Mouse (Mus musculus): ENCODE measurements at regions not wholly inside any gene's neighbourhood (a gene's known extent, or its start where the extent isn't known, plus 50 kb on each side); places are given as distances from the start of the nearest gene placed in this dataset.
"Not testable (repeated sequence)": the region's sequence is repeated elsewhere in the genome, so short reads cannot be mapped to it uniquely, and the experiment has no call there.

GRCm38 (mm10) chr3:147814080-147814650, 962.0 kb downstream of the Ttll7 start:
- ATAC-seq, result no peak

DNA sequence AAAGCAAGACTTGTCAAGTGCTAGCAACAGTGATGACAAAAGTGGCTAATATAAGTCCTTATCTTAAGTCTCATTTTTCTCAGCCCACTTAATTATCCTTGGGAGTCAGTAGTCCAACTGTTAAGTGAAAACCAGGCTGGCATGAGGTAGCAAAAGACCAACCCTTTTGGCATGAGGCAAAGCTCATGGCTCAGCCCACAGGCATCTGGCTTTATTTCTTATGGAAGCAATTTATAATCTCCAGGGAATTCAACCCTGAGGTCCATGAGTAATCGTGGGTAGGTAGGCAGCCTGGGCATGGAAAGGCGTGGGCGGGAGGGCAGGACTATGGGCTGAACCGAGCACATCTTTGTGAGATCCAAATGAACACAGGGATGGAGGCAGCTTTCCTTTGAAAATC, 950.4 kb downstream of the Ttll7 start:
- ATAC-seq, result no peak

DNA sequence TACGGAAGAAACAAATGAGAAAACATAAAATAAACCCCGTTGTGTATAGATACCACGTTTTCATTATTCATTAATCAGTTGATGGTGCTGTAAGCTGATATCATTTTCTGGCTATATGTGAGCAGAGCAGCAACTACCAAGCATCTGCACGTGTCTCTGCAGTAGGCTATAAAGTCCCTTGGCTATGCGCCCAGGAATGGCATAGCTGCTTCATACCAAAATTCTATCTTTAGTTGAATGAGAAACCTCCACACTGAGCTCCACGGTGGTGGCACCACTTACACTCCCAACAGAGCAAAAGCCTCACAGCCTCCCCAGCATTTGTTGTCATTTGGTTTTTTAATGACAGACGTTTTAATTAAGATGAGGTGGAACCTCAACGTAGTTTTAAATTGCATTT, 944.4 kb downstream of the Ttll7 start:
- ATAC-seq, result no peak

DNA sequence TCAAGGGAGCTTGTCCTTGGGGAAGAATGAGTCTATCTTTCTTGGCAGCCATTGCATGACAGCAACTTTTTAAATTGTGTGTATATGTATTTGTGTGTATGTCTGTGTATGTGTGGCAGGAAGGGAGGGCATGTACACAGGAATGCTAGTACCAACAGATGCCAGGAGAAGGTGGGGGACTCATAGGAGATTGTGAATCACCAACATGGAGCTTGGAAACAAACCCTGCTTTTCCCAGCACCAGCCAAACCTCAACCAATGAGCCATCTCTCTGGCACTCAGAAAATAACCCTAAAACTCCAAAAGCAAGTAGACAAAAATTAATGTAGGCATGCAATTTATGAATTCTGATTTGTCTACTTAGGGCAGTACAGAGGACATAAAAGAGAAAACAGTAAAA, 942.9 kb downstream of the Ttll7 start:
- no peak for ATAC-seq

DNA sequence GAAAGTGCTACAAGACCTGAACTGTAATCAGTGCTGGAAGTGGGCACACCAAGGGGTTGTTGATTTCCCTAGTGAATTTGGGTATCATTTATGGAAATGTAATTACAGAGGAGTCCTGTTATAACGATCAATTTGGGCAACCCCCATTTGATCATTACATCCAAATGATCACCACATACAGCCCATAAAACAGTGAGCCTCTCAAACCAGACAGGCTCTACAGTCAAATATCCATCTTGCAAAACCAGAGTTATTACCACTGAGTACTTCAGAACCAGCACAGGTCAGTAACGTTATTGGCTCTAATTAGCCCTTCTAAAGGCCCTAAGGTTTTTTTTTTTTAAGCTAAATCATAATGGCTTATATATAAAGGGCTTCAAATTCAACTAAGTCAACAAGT, 934.4 kb downstream of the Ttll7 start:
- no peak for ATAC-seq

DNA sequence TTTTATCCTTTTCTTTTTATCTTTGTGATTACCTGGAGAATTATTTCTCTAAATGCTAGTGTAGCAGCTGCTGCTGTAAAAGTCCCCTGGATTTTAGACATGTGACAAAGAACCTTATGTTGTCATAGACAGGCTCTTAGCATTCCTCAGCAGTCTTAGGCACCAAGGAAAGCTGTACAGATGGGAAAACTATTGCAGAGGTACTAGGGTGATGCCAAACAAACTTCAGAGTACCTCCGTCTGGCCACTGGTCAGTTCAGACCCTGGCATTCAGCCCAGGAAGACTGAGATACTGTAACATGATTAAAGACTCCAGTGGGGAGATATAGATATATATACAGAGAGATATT, 898.6 kb downstream of the Ttll7 start:
- ATAC-seq, result no peak

GRCm38 (mm10) chr3:147749939-147750841, 898.0 kb downstream of the Ttll7 start:
- ATAC-seq, result no peak

DNA sequence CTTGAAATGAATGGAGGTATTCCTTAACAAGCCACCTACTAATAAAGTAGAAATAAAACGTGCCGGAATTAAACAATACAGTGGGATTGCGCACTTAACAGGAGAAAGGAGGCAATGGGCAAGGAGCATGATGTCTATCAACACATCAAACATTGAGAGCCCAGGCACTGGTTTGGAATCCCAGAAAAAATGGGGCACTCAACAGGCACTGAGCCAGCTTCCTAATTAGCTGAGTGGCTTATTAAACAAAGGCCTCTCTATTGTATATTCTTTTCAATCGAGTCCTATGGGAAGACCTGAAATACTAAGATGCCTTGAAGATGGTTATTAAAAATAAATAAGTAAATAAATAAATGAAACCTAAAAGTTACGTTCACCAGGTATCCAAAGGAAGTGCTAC, 897.3 kb downstream of the Ttll7 start:
- ATAC-seq, result no peak

DNA sequence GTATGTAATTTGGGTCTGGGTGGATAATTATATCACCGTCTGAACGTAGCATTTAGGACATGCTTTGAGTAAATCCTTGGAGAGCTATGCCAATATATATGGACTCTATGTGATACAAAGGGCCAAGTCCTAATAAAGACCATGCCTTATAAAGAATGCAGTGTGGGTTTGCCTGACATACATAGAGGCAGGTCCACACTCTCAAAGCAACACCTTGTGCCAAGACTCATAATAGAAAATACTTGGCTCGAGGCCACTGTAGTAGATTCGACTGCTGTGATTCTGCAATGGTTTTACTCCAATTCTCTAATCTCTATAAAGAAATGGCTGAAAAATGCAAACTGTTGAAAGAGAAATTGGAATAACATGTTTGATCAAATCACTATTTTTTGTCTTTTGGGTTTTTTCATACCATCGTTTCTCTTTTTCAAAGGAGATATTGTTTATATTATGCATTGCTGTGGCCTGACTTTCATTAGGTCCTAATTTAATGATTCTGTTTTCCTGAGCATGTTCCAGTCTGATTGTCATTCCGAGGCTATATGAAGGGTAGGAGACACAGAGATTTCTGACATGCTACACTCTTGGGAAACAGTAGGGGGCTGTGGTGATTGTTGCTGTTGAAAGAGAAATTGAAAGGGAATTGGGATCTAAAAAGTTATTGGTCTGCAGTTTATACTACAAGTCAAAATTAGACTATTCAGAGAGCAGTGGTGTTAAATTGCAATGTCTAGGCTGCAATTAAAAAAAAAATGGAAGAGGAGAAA, 884.7 kb downstream of the Ttll7 start:
- ATAC-seq, result no peak

DNA sequence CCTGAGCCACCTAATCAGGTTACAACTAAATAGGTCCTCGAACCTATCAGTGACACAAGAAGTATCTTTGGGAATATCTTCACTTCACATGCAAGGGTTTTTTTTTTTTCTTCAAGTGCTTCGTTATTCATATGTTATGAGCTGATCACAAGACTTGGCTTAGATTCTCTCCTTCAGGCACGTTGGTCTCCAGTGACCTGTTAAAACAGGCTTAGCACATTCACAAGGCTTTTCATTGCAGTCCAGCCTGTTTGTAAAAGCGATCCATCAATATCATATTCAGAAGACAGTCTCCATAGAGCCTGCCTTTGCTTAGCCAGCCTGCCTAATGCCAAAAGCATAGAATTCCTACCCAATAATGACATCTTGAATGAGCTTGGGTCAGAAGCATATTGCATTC, 864.2 kb downstream of the Ttll7 start:
- no peak for ATAC-seq

DNA sequence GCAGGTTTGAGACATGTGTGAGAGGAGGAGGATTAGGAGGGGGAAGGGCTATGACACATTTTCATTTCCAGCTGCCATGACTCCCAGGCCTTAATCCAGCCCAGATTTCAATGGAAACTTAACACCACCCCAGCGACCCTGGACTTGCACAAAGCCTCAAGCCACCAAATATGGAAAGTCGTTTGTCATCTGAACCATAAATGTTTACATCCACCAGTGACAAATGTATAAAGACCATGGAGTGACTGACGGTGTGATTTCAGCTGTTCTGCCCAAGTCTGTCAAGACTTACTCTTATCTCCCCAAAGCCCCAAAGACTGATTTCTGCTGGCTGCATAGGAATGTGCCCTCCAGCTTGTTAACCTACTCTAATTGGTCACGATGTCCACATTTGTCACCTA, 855.2 kb downstream of the Ttll7 start:
- ATAC-seq, result no peak

- no peak for ATAC-seq
Observed at GRCm38 (mm10) chr3:147683730-147684129, 831.6 kb downstream of the Ttll7 start.

DNA sequence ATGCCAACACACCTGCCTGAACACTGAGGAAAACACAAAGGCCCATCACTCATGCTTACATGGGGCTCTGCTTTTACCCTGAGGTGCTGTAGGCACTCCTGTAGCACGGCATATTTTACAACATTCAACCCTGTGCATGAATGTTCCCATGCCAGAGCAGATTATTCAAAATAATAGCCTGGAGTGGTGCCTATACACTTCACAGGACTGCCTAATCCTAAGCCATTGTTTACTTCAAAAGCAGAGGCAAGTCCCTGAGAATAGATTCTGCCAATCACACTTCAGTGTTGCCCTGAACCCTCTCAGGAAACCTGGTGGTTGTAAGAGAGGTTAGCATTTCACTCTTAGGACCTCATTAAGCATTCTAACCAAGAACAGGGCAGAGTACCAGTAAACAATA, 828.1 kb downstream of the Ttll7 start:
- no peak for ATAC-seq

- no peak for ATAC-seq
Observed at GRCm38 (mm10) chr3:147662572-147662971, 810.4 kb downstream of the Ttll7 start.

DNA sequence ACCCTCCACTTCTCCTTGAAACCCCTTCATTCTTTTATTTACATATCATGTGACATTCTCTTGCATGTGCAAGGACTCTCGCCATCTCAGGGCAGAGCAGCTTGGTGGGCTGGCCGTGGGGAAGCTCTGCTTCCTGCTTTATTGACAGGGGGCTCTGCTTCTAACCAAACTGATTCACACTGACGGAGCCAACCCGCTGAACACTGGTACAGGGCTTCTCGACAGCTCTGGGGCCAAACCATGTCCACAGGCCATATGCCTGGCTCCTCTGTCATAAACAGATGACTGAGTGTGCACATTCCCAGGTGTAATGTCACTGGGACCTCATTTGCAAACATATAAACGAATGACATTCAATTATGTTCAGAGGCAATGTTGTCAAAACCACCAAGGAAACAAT, 800.7 kb downstream of the Ttll7 start:
- no peak for ATAC-seq

GRCm38 (mm10) chr3:147635486-147635885, 783.3 kb downstream of the Ttll7 start:
- not testable (repeated sequence) for ATAC-seq

- no peak for ATAC-seq
Observed at GRCm38 (mm10) chr3:147631151-147631550, 779.0 kb downstream of the Ttll7 start.

DNA sequence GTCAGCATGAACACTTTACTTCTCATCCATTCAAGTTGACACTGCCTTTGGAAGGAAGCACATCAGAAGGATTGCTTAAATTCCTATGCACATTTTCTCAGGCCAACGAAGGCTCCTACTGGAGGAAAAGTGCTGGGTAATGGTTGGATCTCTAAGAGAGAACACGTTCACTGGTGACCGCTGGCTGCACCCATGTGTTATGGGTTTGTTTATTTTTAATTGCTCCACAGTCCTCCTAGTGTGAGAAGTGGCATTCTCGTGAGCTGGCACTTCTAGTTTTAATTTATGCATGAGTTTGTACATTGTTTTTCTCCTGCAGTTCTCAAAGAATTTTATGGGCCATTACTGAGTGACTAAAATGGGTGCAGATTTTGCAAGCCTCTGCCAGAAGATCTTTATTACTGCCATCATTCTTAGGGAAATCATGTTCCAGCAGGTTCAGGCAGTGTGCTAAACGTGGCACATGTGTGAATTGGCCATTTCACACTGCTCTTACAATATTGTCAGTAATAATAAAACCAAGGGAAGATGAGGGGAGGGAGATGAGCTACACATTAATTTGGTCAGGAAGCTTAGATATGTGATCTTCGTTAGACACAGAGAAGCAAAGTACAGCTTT, 731.6 kb downstream of the Ttll7 start:
- no peak for ATAC-seq

DNA sequence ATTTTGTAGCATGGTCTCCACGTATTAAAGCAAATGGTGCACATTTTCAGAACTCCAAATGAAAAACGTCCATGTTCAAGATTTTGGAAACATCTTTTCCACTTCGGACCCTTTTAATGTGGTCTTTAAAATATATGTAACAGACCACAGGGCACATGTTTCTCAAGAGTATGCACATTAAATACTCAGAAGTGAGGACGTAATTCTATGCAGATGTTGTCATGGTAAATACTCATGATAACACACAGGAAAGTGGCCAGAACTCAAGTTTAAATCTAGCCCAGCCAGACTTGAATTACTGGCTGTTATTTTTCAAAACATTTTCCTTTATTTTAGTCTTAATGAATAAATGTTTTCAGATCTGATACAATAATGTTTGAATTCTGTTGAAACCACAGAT, 719.7 kb downstream of the Ttll7 start:
- no peak for ATAC-seq

DNA sequence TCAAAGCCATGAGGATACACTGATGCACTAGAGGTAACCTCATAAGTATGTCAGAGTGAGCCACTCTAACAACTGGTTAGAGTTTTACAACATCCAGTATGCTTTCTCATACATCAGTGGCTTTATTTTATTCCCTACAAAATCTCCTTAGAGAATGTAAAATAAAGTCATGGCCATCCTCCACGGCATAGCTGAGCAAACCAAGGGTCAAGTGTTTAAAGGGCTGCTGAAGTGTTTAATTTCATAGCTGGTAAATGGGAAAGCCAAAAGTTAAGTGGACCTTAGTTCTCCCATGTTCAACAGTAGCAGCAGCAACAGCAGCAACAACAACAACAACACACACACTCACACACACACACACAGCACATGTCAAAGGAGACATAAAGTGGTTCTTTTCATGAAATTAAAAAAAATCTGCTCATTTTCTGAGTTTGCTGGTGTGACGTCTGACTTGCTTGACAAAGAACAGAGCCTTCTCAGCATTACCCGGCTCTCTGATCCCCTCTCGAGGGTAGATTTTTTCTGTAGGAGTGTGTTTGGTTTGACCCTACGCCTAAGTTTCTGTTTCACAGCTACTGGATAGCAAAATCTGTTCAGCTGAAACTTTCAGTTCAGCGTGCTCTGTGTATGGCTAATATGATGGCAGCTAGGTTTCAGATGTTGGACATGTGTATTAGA, 693.3 kb downstream of the Ttll7 start:
- ATAC-seq, result no peak

GRCm38 (mm10) chr3:147542285-147542684, 690.1 kb downstream of the Ttll7 start:
- ATAC-seq, result no peak

DNA sequence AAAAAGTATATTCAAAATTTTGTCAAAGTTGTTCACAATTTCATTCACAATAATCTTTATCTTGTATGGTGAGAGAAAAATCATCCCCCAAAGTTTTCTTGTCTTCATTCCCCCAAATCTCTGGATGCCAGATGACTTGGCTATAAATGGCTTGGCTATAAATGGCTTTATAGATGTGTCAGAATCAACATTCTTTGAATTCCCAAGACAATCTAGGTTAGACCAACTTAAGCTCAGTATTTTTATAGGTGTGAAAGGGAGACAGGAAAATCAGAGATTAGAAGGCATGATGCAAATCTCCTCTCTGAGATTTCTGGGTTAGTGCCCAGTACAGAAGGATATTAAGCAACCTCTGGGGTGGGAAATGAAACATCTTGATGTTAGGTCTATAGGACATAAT, 685.4 kb downstream of the Ttll7 start:
- ATAC-seq, result no peak

DNA sequence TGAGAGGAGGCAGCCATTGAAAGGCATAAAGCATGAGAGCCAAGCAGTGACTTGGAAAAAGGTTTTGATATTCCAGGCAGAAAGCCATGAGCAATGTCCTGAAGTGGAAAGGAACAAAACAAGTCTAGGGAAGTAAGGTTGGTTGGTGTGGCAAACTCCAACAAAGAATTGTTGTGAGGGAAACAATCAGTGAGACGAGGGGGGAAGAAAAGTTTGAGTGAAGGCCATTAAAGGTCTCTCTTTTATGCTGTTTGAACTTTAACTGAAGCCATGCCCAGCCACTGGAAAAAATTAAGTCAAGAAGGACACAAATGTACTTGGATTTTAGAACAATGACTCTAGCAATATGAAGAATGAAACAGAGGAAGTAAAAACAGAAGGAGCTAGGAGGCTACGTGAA, 680.0 kb downstream of the Ttll7 start:
- ATAC-seq, result no peak
